Mouse (Mus musculus) gastrocnemius, adult 8-10 months (tissue): Measurements from ENCODE around the gene Mdk. TPM values are rescaled to one million over a fixed set of nuclear protein-coding genes. Genes with fewer than 3 reads are reported as not detected.

Source experiments
- DNase-seq, 2 experiments: peaks; one replicate each; pipeline ENCODE4 v3.0.0; 2022; ENCODE audit warnings: low spot score in 2 of 2
- total RNA-seq, 4 experiments: library from RNA; stranded (reverse); gene quantifications; 2 replicates each; pipeline ENCODE4 v1.2.4; 2022

Gene Mdk
- under 1 TPM in 3 of 4 experiments, not detected in 1; 0.44 to 0.46 (median 0.45) TPM for total RNA-seq

DNA sequence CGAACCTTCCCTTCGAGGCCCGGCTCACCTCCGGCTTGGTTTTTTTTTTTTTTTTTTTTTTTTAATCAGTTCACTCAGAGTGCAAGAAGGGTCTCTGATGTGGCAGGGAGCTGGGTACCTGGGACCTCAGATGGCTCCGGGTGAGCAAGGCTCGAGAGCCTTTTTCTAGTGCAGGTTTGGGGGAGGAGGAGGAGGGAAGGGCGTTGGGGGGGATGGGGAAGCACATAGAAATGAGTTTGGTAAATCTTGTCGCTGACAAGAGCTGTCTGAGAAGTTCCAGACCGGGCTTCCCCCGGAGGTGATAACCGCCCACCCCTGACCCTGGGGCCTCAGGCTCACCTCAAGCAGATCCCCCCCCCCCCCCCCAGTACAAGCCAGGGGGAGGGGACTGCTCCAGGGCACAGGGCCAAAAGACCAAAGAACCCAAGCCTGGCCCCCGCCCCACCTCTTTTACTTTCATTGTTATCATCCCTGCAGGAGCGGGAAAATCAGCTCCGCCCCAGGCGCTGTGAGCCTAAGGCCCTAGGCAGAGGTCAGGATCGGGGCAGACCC is at the start of gene Mdk:
Gene Mdk (minus strand): TSS at position 138 of the 552 bp plus-strand sequence.
- DNase-seq: no peak

DNA sequence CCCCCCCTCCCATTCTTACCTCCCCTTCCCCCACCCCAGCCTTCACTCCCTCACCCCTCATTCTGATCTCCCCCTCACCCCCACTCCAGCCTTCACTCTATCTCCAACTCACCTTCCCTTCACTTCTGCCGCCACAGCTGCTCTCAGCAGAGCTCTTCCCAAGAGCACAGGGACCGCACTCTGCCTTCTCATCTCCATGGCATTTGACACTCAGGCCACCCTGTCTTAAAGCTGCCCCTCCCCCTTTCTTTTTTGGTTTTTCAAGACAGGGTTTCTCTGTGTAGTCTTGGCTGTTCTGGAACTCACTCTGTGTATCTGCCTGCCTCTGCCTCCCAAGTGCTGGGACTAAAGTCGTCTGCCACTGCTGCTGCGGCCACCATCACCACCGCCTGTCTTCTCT is 48.7 kb upstream of the Mdk start:
- DNase-seq: no peak

DNA sequence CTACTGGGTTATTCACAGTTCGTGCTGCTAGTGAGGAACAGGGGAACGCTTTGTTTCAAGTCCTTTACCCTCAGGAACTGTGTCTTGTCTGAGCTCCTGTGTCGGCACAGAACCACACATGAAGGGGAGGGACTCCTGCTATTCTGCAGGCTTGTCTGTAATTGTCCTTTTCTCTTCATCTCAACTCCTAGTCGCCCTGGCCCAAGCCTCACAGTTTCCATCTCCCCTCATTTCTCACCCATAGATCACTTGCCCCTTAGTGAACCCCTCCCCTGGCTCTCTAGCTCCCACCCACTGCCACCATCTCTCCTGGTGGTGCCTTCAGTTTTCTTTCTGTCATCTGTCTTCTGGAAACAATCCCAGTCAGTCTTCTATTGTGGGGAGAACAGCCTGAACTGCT is 48.1 kb upstream of the Mdk start:
- no peak for DNase-seq

- DNase-seq: no peak
Measured at GRCm38 (mm10) chr2:91978547-91978946, 46.5 kb upstream of the Mdk start.

DNA sequence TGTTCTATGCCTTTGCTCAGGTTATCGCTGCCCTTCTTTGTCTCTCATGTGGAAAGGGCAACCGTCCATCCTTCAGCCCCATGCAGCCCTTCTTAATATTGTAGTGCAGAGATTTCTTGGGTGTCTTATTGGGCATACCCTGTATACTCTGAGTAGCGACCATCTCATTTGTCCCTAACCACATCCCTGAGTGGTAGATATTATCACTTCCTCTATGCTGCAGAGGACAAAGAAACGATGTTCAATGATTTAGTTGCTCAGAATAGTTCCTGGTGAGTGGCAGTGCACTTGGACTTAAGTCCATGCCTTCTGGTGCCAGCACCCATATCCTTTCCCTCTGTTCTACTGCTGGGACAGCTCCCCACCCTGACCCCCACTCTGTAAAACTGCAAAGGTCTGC is 45.9 kb upstream of the Mdk start:
- DNase-seq: no peak

GRCm38 (mm10) chr2:91975581-91976541 is 43.8 kb upstream of the Mdk start, which contains the start of gene Dgkz:
Gene Dgkz, minus strand, starts transcription at chr2:91975864.
- DNase-seq: no peak

GRCm38 (mm10) chr2:91973416-91974135 is 41.5 kb upstream of the Mdk start:
- DNase-seq: no peak

- no peak for DNase-seq
Measured at GRCm38 (mm10) chr2:91972121-91972566, 40.0 kb upstream of the Mdk start.

GRCm38 (mm10) chr2:91971231-91972097 is 39.4 kb upstream of the Mdk start:
- peak in 1 of 2 experiments; percentile 64 for DNase-seq

DNA sequence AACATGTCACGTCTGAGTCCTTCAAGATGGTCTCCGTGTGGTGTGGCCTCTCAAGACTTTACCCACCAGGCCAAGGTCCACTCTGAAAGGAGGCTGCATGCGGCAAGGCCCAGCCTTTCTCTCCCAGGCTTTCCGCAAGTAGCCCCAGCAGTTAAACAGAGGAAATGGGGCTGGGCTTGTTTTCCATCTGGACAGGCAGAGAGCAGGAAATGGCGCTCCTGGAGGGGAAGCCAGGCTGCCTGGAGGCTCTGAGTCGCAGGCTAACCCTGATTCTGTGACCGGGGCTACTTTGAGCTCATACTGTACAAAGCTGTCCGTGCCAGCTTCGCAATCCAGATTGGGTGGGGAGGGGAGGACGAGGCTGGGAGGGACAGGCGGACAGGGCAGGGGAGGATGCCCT is 35.9 kb upstream of the Mdk start:
- DNase-seq: no peak

- DNase-seq: no peak
Measured at GRCm38 (mm10) chr2:91966367-91966766, 34.3 kb upstream of the Mdk start.

GRCm38 (mm10) chr2:91965417-91965816 is 33.3 kb upstream of the Mdk start:
- DNase-seq: no peak

DNA sequence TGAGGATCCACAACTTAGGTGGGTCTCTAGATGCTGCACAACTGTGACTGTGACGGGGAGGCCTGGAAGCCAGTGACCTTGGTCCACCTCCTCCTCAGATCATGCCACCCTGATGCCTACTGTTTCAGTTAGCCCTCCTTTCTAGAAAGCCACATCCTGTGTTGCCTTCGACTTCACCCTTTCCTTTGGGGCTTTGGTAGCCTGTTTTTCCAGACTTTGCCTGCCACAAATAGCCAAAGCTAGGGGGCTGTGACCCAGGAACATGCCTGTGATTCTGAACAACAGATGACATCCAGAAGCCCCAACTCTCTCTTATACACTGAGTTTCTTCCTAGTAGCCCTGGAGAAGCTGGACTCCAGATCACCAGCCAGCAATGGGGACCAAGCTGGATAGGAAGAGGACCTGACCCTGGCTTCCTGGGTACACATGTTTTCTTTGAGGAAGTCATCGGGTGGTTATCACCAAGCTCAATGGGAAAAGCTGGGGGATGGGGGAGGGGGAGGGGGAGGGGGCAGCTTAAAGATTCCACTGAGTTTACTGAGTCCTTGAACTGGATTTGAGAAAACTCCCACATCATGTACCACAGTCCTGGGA is 32.6 kb upstream of the Mdk start:
- DNase-seq: no peak

DNA sequence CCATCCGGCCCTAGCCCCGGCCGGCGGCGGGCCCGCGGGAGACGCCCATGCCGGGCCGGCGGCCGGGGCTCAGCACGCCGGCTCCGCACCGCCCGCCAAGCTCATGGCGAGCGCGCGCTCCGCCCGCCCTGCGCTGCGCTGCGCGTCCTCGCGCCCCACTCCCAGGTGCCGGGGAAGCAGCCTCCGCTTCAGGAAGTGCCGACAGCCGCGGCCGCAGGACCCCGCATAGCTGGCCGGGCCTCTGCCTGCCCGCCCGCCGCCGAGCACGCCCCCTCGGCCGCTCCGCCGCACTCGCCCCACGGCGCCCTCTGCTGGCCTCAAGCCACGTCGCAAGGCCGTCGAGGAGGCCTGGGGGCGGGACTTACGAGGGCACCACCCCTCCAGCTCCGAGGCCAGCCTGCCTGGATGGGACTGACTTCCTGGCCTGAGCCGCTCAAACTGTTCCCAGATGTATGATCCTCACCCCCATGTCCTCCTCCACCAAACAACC is 31.4 kb upstream of the Mdk start:
- DNase-seq: peak; percentile 93 to 94

GRCm38 (mm10) chr2:91962864-91963401 is 30.8 kb upstream of the Mdk start:
- DNase-seq: no peak

GRCm38 (mm10) chr2:91961901-91962761 is 30.0 kb upstream of the Mdk start:
- DNase-seq: no peak

DNA sequence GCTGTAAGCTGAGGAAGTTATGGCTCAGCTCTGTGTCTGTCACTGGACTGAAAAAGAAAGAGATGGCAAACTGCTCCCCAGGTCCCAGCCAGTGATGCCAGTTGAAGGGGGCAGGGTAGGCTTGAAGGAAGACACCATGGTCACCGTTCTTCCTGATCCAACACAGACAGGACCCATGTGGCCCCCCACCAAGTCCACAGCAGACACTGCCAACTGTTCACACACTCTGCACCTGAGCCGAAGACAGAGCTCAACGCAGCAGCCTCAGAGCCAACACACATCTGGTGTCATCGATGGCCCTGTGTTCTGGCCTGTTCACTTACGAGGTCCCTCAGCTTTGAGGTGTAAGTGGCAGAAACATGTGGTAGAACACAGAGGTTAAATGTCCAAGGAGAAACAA is 28.4 kb upstream of the Mdk start:
- DNase-seq: no peak

GRCm38 (mm10) chr2:91959544-91960410 is 27.7 kb upstream of the Mdk start:
- no peak for DNase-seq
